Mouse (Mus musculus) heart, embryonic 13.5 days (tissue): ENCODE data around the gene Zcchc9. TPM values are rescaled to one million over a fixed set of nuclear protein-coding genes. Genes with fewer than 3 reads are reported as not detected.

ENCODE experiments used
- ATAC-seq: fragments of 200-750 bp; cut with Nextera tagmentation; 2 replicates; pipeline ENCODE4 v1.8.0; 2017; ENCODE audit warnings: moderate TSS enrichment; ENCODE audit not compliant: insufficient number of reproducible peaks, low FRiP score, low TSS enrichment; ENCODE audit errors: extremely low read depth
- H3K27ac ChIP-seq: fragments of 300-500 bp; sonication (generic); replicated peaks from 2 replicates; pipeline ENCODE4 v1.5.1; 2015; ENCODE audit warnings: moderate library complexity, mild to moderate bottlenecking, inconsistent platforms
- H3K27me3 ChIP-seq: fragments of 300-500 bp; sonication (generic); replicated peaks from 2 replicates; pipeline ENCODE4 v1.6.1; 2015; ENCODE audit warnings: mild to moderate bottlenecking, inconsistent platforms
- H3K36me3 ChIP-seq: fragments of 300-500 bp; sonication (generic); 2 replicates; pipeline ENCODE4 v1.6.1; 2015; ENCODE audit warnings: mild to moderate bottlenecking, inconsistent platforms
- H3K4me1 ChIP-seq: fragments of 300-500 bp; sonication (generic); 2 replicates; pipeline ENCODE4 v1.6.1; 2015; ENCODE audit warnings: inconsistent platforms
- H3K4me2 ChIP-seq: fragments of 300-500 bp; sonication (generic); 2 replicates; pipeline ENCODE4 v1.6.1; 2015; ENCODE audit warnings: inconsistent platforms, mild to moderate bottlenecking, moderate library complexity
- H3K4me3 ChIP-seq: fragments of 300-500 bp; sonication (generic); 2 replicates; pipeline ENCODE4 v1.5.1; 2015; ENCODE audit warnings: moderate library complexity, mild to moderate bottlenecking, inconsistent platforms
- H3K9ac ChIP-seq: fragments of 300-500 bp; sonication (generic); 2 replicates; pipeline ENCODE4 v1.6.1; 2015; ENCODE audit warnings: inconsistent platforms, mild to moderate bottlenecking, moderate library complexity
- H3K9me3 ChIP-seq: fragments of 300-500 bp; sonication (generic); 2 replicates; pipeline ENCODE4 v1.6.1; 2016; ENCODE audit warnings: inconsistent platforms
- WGBS: fragments of 180-500 bp; shearing (Covaris S2); methylation state at CpG from one replicate; pipeline ENCODE4 v1.1.7; 2015; ENCODE audit warnings: mixed read lengths; 5-methylcytosine and 5-hydroxymethylcytosine counted together
- microRNA-seq: library from miRNA; unstranded; fragments of <30 nt; microRNA quantifications from one replicate; pipeline ENCODE4, GENCODE M21; 2016
- polyA plus RNA-seq: library from polyadenylated mRNA; unstranded; fragments of >200 nt; fragmentation: Nextera tagmentation; extraction: Ambion mirVana; gene quantifications from 2 replicates; pipeline ENCODE4 v1.2.1, GENCODE M21; 2015

Gene Zcchc9
- polyA plus RNA-seq, 1 experiment from 2014 or later = 23.7 TPM

- no peak for ATAC-seq
- Histone ChIP-seq H3K27me3 (no peaks in the 10 kb centered on the region), H3K9me3 (no peaks in the 10 kb centered on the region), H3K36me3 (no peaks in the 10 kb centered on the region), H3K27ac (no peak overlapping the region), H3K4me3 (no peak overlapping the region), H3K4me1 (peaks cover 3% of the 10 kb centered on the region; the same call in 1 of the 2 replicates), H3K9ac (no peak overlapping the region), H3K4me2 (no peak overlapping the region)
- WGBS = 82% methylated on average over 8 of the region's 8 CpGs
Observed at GRCm38 (mm10) chr13:91760302-91761050, 47.0 kb downstream of the Zcchc9 start.

- no peaks in the 10 kb centered on the region for H3K27me3 ChIP-seq
- no peak overlapping the region for H3K4me2 ChIP-seq
- H3K9ac ChIP-seq = no peak overlapping the region
- H3K9me3 ChIP-seq = no peaks in the 10 kb centered on the region
- H3K27ac ChIP-seq = no peak overlapping the region
- ATAC-seq = no peak
- WGBS = 57% methylated on average over 8 of the region's 8 CpGs
- H3K36me3 ChIP-seq = no peaks in the 10 kb centered on the region
- H3K4me3 ChIP-seq = no peak overlapping the region
- peaks cover 3% of the 10 kb centered on the region; the same call in 1 of the 2 replicates for H3K4me1 ChIP-seq
Observed at GRCm38 (mm10) chr13:91759791-91760190, 47.7 kb downstream of the Zcchc9 start.

- peaks cover 3% of the 10 kb centered on the region; the same call in 1 of the 2 replicates for H3K4me1 ChIP-seq
- H3K27ac ChIP-seq = no peak overlapping the region
- no peaks in the 10 kb centered on the region for H3K36me3 ChIP-seq
- H3K4me2 ChIP-seq = no peak overlapping the region
- H3K4me3 ChIP-seq = no peak overlapping the region
- no peak overlapping the region for H3K9ac ChIP-seq
- H3K27me3 ChIP-seq = no peaks in the 10 kb centered on the region
- ATAC-seq = no peak
- no peaks in the 10 kb centered on the region for H3K9me3 ChIP-seq
- WGBS = 45% methylated on average over 7 of the region's 7 CpGs
Observed at GRCm38 (mm10) chr13:91758316-91759048, 49.0 kb downstream of the Zcchc9 start.

DNA sequence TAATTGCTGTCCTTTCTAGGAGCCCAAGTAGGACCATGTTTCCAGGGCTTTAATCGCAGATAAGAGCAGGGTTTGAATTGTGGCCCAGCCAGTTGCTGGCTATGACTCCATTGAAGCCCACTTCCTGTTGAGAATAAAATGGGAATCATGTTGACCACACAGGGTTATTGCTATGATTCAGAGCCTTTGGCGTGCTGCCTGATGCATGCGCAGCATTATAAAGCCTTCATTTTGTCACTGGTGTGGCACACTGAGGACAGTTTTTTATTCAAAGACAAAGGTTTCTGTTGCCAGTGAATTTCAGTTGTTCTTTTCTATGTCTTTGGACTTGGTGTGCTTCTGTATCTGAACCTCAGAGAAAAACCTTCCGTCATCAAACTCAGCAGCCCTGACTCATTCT is 51.3 kb downstream of the Zcchc9 start:
- 87% methylated on average over 4 of the region's 4 CpGs for WGBS
- no peaks in the 10 kb centered on the region for H3K27me3 ChIP-seq
- no peak for ATAC-seq
- no peak overlapping the region for H3K4me2 ChIP-seq
- H3K4me3 ChIP-seq = no peak overlapping the region
- no peaks in the 10 kb centered on the region for H3K9me3 ChIP-seq
- H3K9ac ChIP-seq = no peak overlapping the region
- H3K4me1 ChIP-seq = peaks cover 3% of the 10 kb centered on the region; the same call in 1 of the 2 replicates
- H3K36me3 ChIP-seq = no peaks in the 10 kb centered on the region
- H3K27ac ChIP-seq = no peak overlapping the region

- Histone ChIP-seq H3K27me3 (no peaks in the 10 kb centered on the region), H3K4me3 (no peak overlapping the region), H3K36me3 (no peaks in the 10 kb centered on the region), H3K4me2 (no peak overlapping the region), H3K9me3 (no peaks in the 10 kb centered on the region), H3K27ac (no peak overlapping the region), H3K9ac (no peak overlapping the region), H3K4me1 (peaks cover 3% of the 10 kb centered on the region; the same call in 1 of the 2 replicates)
- no peak for ATAC-seq
Observed at GRCm38 (mm10) chr13:91754762-91755161, 52.7 kb downstream of the Zcchc9 start.

- no peak overlapping the region for H3K4me3 ChIP-seq
- H3K4me2 ChIP-seq = no peak overlapping the region
- H3K27me3 ChIP-seq = no peaks in the 10 kb centered on the region
- ATAC-seq = no peak
- no peak overlapping the region for H3K27ac ChIP-seq
- H3K4me1 ChIP-seq = peaks cover 2% of the 10 kb centered on the region; the same call in 1 of the 2 replicates
- WGBS = 56% methylated on average over 4 of the region's 4 CpGs
- H3K36me3 ChIP-seq = no peaks in the 10 kb centered on the region
- H3K9me3 ChIP-seq = no peaks in the 10 kb centered on the region
- H3K9ac ChIP-seq = no peak overlapping the region
Observed at GRCm38 (mm10) chr13:91753724-91754123, 53.8 kb downstream of the Zcchc9 start.

DNA sequence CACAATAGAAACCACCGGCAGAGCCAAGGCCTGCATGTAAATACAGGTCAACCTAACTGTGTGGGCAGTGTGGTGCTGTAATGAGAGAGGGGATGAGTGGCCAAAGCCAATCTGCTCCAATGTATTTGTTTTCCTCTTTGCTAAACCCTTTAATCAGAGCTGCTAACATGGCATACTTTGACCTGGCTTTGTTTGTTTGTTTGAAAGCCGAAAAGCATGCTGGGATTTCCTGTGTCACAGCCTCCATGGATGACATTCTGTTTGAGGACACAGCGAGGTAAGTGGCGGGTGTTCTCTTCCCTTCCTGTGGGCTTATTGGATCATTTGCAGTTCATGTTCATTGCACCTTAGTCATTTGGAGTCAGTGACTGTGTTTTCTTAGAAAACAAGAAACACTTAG is 57.5 kb downstream of the Zcchc9 start:
- no peak overlapping the region for H3K9ac ChIP-seq
- no peaks in the 10 kb centered on the region for H3K27me3 ChIP-seq
- no peaks in the 10 kb centered on the region for H3K4me1 ChIP-seq
- ATAC-seq = no peak
- H3K27ac ChIP-seq = no peak overlapping the region
- H3K9me3 ChIP-seq = no peaks in the 10 kb centered on the region
- no peak overlapping the region for H3K4me3 ChIP-seq
- 73% methylated on average over 4 of the region's 4 CpGs for WGBS
- H3K36me3 ChIP-seq = no peaks in the 10 kb centered on the region
- no peak overlapping the region for H3K4me2 ChIP-seq

DNA sequence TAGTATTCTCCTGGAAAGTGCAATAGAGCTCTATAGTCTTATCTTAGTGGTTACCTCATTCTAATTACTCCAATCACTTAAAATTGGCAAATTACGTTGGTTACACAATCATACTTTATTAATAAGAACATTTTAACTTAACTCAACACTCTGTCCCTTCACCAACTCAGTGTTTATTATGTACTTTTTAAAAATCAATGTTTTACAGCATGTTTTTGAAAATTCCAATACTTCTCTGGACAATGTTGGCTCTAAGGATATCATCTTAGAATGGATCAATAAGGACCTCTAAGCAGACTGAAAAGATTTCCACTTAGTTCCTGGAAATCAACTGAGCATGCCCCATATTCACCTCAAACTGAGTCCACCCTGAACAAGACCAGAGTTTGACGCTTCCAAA is 59.1 kb downstream of the Zcchc9 start:
- Histone ChIP-seq H3K9me3 (no peaks in the 10 kb centered on the region), H3K36me3 (no peaks in the 10 kb centered on the region), H3K27ac (no peak overlapping the region), H3K27me3 (no peaks in the 10 kb centered on the region), H3K9ac (no peak overlapping the region), H3K4me2 (no peak overlapping the region), H3K4me3 (no peak overlapping the region), H3K4me1 (no peaks in the 10 kb centered on the region)
- WGBS = 74% methylated on average over 2 of the region's 2 CpGs
- no peak for ATAC-seq

Small RNAs within 50 kb of the gene (microRNA-seq; reads per million reads assigned to microRNA genes)
- gene Gm27656 = not detected

Other genes starting within 250 kb of the Zcchc9 start
- 0.19 TPM in 1 of 2 replicates, not detected in the other for gene Acot12, start 66.2 kb downstream of the Zcchc9 start, polyA plus RNA-seq
- gene Ckmt2, start 69.2 kb upstream of the Zcchc9 start, polyA plus RNA-seq = 13.4 and 14.6 TPM in 2 replicates